ENCODE assay signal across 9 mouse cellular contexts in genomic region chr4:57611303-57612077, GRCm38 (mm10). TPM values are rescaled to one million over a fixed set of nuclear protein-coding genes. Genes with fewer than 3 reads are reported as not detected.
A peak's percentile ranks its signal among the peaks of the same experiment; 100 is the strongest.
DNase-seq lines count a peak whose midpoint lies in the region; ATAC-seq and TF ChIP-seq lines count a peak whose summit lies in the region.
"Had no signal": no experiment of that assay in that cellular context is flagged by ENCODE, and none has a peak within 500 bp of the region (broad histone marks: within the 10 kb centered on the region; RNA-seq: fewer than 3 reads in every experiment).

No protein-coding gene starts in this region.

- no peak for TF ChIP-seq EP300 in liver, postnatal 0 days (IDR thresholded peaks at IDR 0.05; ENCODE audit: low read depth)

- DNase-seq in kidney, postnatal 10 days, result peak; percentile 32
- no peak for DNase-seq in kidney, postnatal 36 days
- DNase-seq in skeletal muscle tissue, adult 2 months (ENCODE audit: low read depth, low spot score), result peak; percentile 34
- DNase-seq in adrenal gland, postnatal 4 days (ENCODE audit: low spot score in 2 of 2), result no peak
- no peak for DNase-seq in thymus, postnatal 10 days (ENCODE audit: low spot score in 2 of 2)
- no peak for DNase-seq in liver, postnatal 0 days

- WGBS in embryonic facial prominence, embryonic 13.5 days, result 8% methylated on average over 17 of the region's 17 CpGs
- WGBS in hindbrain, embryonic 15.5 days, result 50% methylated on average over 17 of the region's 17 CpGs
- WGBS in liver, postnatal 0 days (ENCODE audit: insufficient replicate concordance), result 65% methylated on average over 17 of the region's 17 CpGs

- H3K4me1 ChIP-seq in embryonic facial prominence, embryonic 13.5 days, result peaks cover 65% of the 10 kb centered on the region
- 0 out of 2 replicates have a peak, but pooled peaks cover 5% of the 10 kb centered on the region for H3K4me1 ChIP-seq in hindbrain, embryonic 15.5 days (replicated peaks)
- no peaks in the 10 kb centered on the region for H3K4me1 ChIP-seq in liver, postnatal 0 days (ENCODE audit: insufficient read depth)

- no peak overlapping the region; the same call in 1 of the 2 replicates for H3K4me3 ChIP-seq in embryonic facial prominence, embryonic 13.5 days
- no peak overlapping the region for H3K4me3 ChIP-seq in hindbrain, embryonic 15.5 days
- H3K4me3 ChIP-seq in liver, postnatal 0 days (ENCODE audit: low read depth, low read length), result no peak overlapping the region

- peak overlapping the region; percentile 33; the same call in 1 of the 2 replicates for H3K9ac ChIP-seq in embryonic facial prominence, embryonic 13.5 days
- no peak overlapping the region for H3K9ac ChIP-seq in hindbrain, embryonic 15.5 days
- H3K9ac ChIP-seq in liver, postnatal 0 days (replicated peaks), result no peak overlapping the region

- H3K27ac ChIP-seq in embryonic facial prominence, embryonic 13.5 days, result peak overlapping the region; percentile 93
- no peak overlapping the region for H3K27ac ChIP-seq in hindbrain, embryonic 15.5 days (replicated peaks)
- H3K27ac ChIP-seq in liver, postnatal 0 days (ENCODE audit: low read depth), result no peak overlapping the region

- peak; percentile 80 for ATAC-seq in embryonic facial prominence, embryonic 13.5 days (ENCODE audit: insufficient number of reproducible peaks, insufficient read depth, low FRiP score, low TSS enrichment, low read depth)
- ATAC-seq in hindbrain, embryonic 15.5 days (ENCODE audit: low FRiP score, low read depth), result no peak
- no peak for ATAC-seq in liver, postnatal 0 days

- TF ChIP-seq CTCF in liver, postnatal 0 days (IDR thresholded peaks at IDR 0.05; ENCODE audit: low read depth), result no peak

- no peaks in the 10 kb centered on the region for H3K27me3 ChIP-seq in embryonic facial prominence, embryonic 13.5 days
- H3K27me3 ChIP-seq in hindbrain, embryonic 15.5 days, result no peaks in the 10 kb centered on the region
- H3K27me3 ChIP-seq in liver, postnatal 0 days (ENCODE audit: insufficient read depth, low read length), result no peaks in the 10 kb centered on the region

- H3K36me3 ChIP-seq in embryonic facial prominence, embryonic 13.5 days, result no peaks in the 10 kb centered on the region
- no peaks in the 10 kb centered on the region for H3K36me3 ChIP-seq in hindbrain, embryonic 15.5 days
- no peaks in the 10 kb centered on the region for H3K36me3 ChIP-seq in liver, postnatal 0 days (replicated peaks; ENCODE audit: insufficient read depth, low read length)

- peak overlapping the region; percentile 54 for H3K4me2 ChIP-seq in embryonic facial prominence, embryonic 13.5 days
- H3K4me2 ChIP-seq in hindbrain, embryonic 15.5 days, result peak overlapping the region; percentile 18
- H3K4me2 ChIP-seq in liver, postnatal 0 days (ENCODE audit: low read depth, low read length), result no peak overlapping the region

- no peaks in the 10 kb centered on the region for H3K9me3 ChIP-seq in embryonic facial prominence, embryonic 13.5 days
- no peaks in the 10 kb centered on the region for H3K9me3 ChIP-seq in hindbrain, embryonic 15.5 days
- no peaks in the 10 kb centered on the region for H3K9me3 ChIP-seq in liver, postnatal 0 days (ENCODE audit: low read length)

RNA-seq across cellular contexts. Expression of gene Pakap, which starts 43.5 kb away (rescaled TPM):
- polyA plus RNA-seq in embryonic facial prominence, embryonic 13.5 days (2015; fragmentation: Nextera tagmentation; extraction: Ambion mirVana), result 35.4 and 38.1 TPM in 2 replicates
- polyA plus RNA-seq in hindbrain, embryonic 15.5 days (2015; fragmentation: Nextera tagmentation; extraction: Ambion mirVana), result 10.5 and 11.8 TPM in 2 replicates
- total RNA-seq in adrenal gland, postnatal 4 days (2021), result 10 to 100 TPM; 56.9 to 65.9 TPM
- 0.63 and 0.79 TPM in 2 replicates for polyA plus RNA-seq in liver, postnatal 0 days (2015; fragmentation: Nextera tagmentation; extraction: Ambion mirVana)
- total RNA-seq: MEL had no signal

Comparison
In these comparisons a context has a peak if more than half of its experiments do, and no peak if none do; other contexts are left out.
1. DNase-seq: peak in kidney, postnatal 10 days (single experiment) and skeletal muscle tissue, adult 2 months (single experiment); none in kidney, postnatal 36 days (0 of 2), adrenal gland, postnatal 4 days (0 of 2), thymus, postnatal 10 days (0 of 2) and liver, postnatal 0 days (single experiment).